Mouse (Mus musculus) Patski (cell line): ENCODE measurements around the gene Mmp13. TPM values are rescaled to one million over a fixed set of nuclear protein-coding genes. Genes with fewer than 3 reads are reported as not detected.
A peak's percentile ranks its signal among the peaks of the same experiment; 100 is the strongest.
"Not testable (repeated sequence)": the region's sequence is repeated elsewhere in the genome, so short reads cannot be mapped to it uniquely, and the experiment has no call there.

ENCODE experiments used
- ATAC-seq: fragments of 100-300 bp; one replicate; pipeline ENCODE4 v1.8.0; 2021
- CTCF ChIA-PET: fragments of 350-600 bp; sonication (Branson Sonifier 250); formaldehyde crosslinking; loops from one replicate; lab custom pipeline; 2022; ENCODE audit warnings: inconsistent platforms; lab: Charles Lee
- POLR2A ChIA-PET: fragments of 350-600 bp; sonication (Branson Sonifier 250); formaldehyde crosslinking; loops from one replicate; lab custom pipeline; 2022; ENCODE audit warnings: antibody characterized with exemption, inconsistent platforms; lab: Charles Lee
- DNase-seq: peaks from one replicate; pipeline ENCODE4 v3.0.0-alpha.2; 2011; ENCODE audit warnings: low read depth, low spot score
- H3K27me3 ChIP-seq: fragments of 371-371 bp; one replicate; pipeline ENCODE4 v1.5.1; 2021
- CTCF ChIP-seq: fragments of 100-300 bp; IDR thresholded peaks from one replicate; pipeline ENCODE4 v1.5.1; 2021
- in situ Hi-C: fragments of 300-500 bp; cut with MboI; formaldehyde crosslinking; loops from 3 replicates; pipeline ENCODE4 v1.11.1; 2018; ENCODE audit warnings: low pct_unique_long_range_greater_than_20kb, mixed read lengths
- polyA plus RNA-seq: library from polyadenylated mRNA; unstranded; gene quantifications from one replicate; pipeline ENCODE4 v1.2.3, GENCODE M21; 2021

The Mmp13 gene
- 0.56 TPM for polyA plus RNA-seq

DNA sequence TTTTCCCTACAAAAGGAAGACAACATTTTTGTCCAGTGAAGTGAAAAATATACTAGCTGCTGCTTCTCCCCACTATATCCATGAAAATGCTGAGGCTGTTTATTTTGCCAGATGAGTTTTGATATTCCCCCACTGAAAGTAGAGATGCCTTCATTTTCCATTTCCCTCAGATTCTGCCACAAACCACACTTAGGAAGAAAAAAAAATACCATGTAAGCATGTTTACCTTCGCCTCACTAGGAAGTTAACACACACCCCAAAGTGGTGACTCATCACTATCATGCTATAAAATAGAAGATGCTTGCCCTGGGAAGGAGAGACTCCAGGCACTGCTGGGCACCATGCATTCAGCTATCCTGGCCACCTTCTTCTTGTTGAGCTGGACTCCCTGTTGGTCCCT is at the start of gene Mmp13:
TSS of gene Mmp13 (plus strand) at position 301 of the 400 bp plus-strand sequence.
- no peaks in the 10 kb centered on the region for H3K27me3 ChIP-seq
- ChIA-PET POLR2A (no interaction called here), CTCF (no interaction called here)
- no peak for TF ChIP-seq CTCF
- in situ Hi-C loops: no loop called here
- ATAC-seq: no peak
- no peak for DNase-seq

DNA sequence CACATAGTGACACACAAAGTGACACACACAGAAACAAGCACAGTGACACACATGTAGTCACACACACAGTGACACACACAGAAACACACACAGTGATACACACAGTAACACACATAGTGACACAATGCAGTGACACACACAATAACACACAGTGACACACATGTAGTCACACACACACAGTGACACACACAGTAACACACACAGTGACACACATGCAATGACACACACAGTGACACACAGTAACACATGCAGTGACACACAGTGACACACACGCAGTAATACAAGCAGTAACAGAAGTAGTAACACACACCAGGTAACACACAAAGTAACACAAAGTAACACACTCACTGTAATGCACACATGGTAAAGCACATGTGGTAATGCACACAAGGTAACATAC is 33.7 kb upstream of the Mmp13 start:
- ChIA-PET POLR2A (no interaction called here), CTCF (no interaction called here)
- DNase-seq (no peak), ATAC-seq (no peak)
- in situ Hi-C loops: no loop called here
- no peak for TF ChIP-seq CTCF
- no peaks in the 10 kb centered on the region for H3K27me3 ChIP-seq

DNA sequence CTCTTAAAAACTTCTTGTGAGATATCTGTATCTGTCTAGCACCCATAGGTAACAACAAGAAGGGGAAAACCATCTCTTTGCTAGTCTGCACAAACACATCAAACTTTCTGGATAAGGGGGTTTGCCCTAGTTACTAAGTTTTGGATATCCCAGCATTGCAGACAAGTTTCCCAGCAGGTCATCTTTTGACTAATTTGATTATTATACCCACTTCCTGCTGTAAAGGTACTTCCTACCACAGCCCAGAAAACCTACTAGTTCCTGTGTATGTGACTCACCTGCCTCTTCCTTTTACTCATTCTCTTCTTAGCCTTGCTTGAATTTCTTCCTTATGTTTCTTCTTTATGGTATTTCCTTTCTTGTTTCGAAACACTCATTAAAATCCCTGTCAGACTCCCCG is 32.3 kb upstream of the Mmp13 start:
- POLR2A ChIA-PET: no interaction called here
- H3K27me3 ChIP-seq: no peaks in the 10 kb centered on the region
- CTCF ChIA-PET: no interaction called here
- in situ Hi-C loops: no loop called here
- ATAC-seq (no peak), DNase-seq (no peak)
- no peak for TF ChIP-seq CTCF

DNA sequence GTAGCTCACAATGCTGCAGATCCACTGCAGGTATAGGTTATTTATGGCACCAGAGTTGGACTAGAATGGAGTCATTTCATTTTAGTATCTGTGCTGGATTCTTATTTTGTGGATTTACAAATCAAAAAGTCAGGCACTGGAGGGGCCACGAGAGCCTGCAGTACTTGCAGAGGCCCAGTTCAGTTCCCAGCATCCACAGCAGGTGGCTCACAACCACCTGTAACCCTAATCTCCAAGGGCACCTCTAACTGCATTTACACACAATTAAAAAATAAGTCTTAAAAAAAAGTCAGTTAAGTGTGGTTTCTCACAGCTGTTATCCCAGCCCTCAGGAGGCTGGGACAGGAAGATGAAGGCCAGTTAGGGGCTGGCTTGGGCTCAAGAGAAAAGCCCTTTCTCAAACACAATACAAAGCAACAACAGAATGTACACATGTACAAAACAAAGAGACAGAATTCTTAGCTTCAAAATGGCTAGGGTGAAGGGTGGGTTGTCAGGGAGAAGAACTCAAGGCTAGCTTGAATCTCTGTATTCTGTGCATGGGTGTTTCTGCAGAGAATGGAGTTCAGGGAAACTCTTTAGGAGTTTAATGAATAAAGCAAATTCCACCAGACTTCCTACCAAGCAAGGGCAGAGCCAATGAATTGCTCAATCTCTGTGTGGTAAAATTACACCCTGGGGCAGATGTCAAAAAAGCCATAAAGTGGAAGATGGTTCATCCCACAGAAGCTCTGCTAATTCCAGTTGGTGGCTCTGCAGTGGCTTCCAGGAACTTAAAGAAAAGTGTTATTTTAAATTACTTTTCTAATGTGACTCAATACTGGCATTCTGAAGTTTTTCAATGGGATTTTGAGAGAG is 19.3 kb upstream of the Mmp13 start:
- in situ Hi-C loops: no loop called here
- ChIA-PET POLR2A (no interaction called here), CTCF (interaction anchor here (1.8 kb wide), 1 partner anchor 343 kb away, joined by 4 read pairs; no protein-coding TSS in a partner anchor)
- peak; percentile 55 for DNase-seq
- no peaks in the 10 kb centered on the region for H3K27me3 ChIP-seq
- ATAC-seq: peak; percentile 90
- no peak for TF ChIP-seq CTCF

DNA sequence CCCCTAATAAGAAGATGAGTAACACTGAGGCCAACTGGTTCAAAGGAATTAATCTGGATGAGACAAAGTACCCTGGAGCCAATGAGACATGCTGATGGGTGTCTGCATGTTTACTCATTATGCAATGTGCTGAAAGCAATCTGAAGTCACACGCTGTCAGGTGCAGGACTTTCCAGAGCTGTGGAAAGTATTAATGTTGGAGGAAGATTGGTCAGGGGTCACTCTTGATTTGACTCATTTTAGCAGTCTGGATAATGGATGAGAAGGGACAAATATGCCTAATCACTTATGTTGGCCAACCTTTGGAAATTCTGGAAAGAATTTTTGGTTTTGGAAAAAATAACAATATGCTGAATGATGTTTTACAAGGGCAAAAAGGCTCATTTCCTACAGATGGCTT is 10.6 kb upstream of the Mmp13 start:
- POLR2A ChIA-PET: interaction anchor here (0.6 kb wide), 1 partner anchor 53 kb away, joined by 3 read pairs; no protein-coding TSS in a partner anchor
- no peak for TF ChIP-seq CTCF
- H3K27me3 ChIP-seq: no peaks in the 10 kb centered on the region
- ATAC-seq: no peak
- DNase-seq: no peak
- CTCF ChIA-PET: no interaction called here
- in situ Hi-C loops: no loop called here

DNA sequence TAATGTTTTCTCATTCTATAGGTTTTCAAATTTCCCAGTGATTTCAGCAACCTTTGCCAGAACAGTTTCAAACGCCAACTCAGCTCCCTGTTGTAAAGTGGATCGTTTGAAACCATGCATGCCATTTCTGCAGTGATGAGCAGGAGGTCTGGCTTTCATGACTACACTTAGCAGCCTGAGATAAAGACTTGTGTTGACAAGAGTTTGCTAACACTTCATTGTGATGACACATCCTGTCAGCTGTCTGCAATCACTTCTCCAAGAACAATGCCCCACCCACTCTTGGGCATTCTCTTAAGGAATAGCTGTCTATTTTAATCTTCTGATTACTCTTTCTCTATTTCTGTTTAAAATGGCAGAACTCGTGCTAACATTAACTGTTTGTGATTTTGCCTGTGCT is 2.2 kb upstream of the Mmp13 start:
- no peak for TF ChIP-seq CTCF
- H3K27me3 ChIP-seq: no peaks in the 10 kb centered on the region
- in situ Hi-C loops: no loop called here
- ATAC-seq (no peak), DNase-seq (no peak)
- POLR2A ChIA-PET: no interaction called here
- CTCF ChIA-PET: interaction anchor here (1.2 kb wide), 1 partner anchor 22 kb away, joined by 5 read pairs; no protein-coding TSS in a partner anchor

DNA sequence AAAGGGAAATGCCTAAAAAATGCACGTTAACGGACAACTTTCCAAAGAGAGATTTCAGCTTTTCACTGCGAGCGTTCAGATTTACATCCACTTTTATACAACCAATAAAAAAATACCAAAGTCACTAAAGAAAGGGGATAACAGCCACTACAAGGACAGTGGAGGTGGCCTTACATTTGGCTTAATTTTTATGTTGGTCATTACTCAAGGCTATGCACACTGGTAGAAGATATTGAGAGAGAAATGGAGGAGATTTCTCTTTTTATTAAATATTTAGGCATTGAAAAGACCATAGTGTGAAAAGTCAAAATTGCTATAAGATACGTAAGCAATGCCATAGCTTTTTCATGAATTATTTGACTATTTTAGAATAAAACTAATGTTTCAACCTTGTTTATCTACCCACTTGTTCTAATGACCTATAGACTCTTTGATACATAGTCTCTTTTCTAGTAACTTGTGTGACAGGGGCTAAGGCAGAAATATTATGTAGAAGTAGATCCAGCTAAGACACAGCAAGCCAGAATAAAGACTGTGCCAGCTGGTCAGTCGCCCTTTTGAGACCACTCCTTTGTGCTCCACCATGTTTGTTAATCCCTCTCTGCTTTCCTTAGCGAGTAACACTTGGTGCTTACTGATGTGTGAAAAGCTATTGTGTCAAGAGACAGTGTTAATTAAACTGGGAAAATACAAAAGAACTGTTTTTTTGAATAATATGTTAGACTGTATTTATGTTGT is 10.4 kb downstream of the Mmp13 start:
- POLR2A ChIA-PET: no interaction called here
- TF ChIP-seq CTCF: no peak
- no peak for DNase-seq
- no peaks in the 10 kb centered on the region for H3K27me3 ChIP-seq
- in situ Hi-C loops: no loop called here
- ATAC-seq: no peak
- CTCF ChIA-PET: interaction anchor here (1.4 kb wide), 1 partner anchor 16 kb away, joined by 4 read pairs; no protein-coding TSS in a partner anchor

DNA sequence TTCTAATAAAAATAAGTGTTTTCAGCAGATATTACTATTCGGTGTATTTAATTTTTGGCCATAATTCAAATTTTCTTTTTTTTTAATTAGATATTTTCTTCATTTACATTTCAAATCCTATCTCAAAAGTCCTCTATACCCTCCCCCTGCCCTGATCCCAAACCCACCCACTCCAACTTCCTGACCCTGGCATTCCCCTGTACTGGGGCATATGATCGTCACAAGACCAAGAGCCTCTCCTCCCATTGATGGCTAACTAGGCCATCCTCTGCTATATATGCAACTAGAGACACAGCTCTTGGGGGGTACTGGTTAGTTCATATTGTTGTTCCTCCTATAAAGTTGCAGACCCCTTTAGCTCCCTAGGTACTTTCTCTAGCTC is 11.0 kb downstream of the Mmp13 start:
- CTCF ChIA-PET, POLR2A ChIA-PET: not testable (repeated sequence)

DNA sequence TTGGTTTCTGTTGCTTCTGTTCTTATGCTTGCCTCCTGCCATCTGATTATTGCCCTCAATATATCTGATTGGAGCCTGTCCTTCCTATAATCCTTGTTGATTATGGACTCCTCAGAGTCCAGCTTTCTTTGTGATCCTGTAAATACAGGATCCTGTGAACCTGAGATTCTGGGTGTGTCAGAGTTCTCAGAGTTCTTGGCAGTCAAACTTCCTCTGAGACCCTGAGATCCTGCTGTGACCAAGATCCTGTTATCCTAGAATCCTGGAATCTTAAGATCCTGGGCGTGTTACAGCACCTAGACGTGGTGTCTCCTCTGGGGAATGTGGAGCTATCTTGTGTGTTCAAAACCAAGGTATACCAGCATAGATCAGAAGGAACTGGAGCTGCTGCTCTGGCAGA is 17.2 kb downstream of the Mmp13 start:
- TF ChIP-seq CTCF: no peak
- H3K27me3 ChIP-seq: no peaks in the 10 kb centered on the region
- ATAC-seq (no peak), DNase-seq (no peak)
- CTCF ChIA-PET: no interaction called here
- in situ Hi-C loops: no loop called here
- POLR2A ChIA-PET: no interaction called here

More for the DNA sequence above, 11.0 kb downstream of the Mmp13 start:
- H3K27me3 ChIP-seq, in situ Hi-C loops, DNase-seq, ATAC-seq: not testable (repeated sequence)

DNA sequence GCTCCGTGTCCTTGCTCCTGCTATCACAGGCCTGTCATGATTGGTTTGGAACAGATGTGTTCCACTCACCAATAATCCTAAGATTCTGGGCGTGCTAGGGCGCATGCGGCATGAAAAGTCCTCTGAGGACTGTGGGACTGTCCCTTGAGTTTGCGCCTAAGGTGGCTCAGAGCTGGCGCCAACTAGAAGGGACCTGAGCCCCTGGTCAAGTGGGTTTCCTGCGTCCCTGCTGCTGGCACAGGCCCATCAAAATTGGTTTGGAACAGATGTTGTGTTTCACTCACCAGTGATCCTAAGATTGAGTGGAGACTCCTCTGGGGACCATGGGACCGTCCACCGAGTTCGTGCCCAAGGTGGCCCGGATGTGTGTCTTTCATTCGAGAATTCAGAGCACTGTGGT is 17.6 kb downstream of the Mmp13 start:
- DNase-seq (no peak), ATAC-seq (no peak)
- ChIA-PET CTCF (no interaction called here), POLR2A (no interaction called here)
- in situ Hi-C loops: no loop called here
- no peak for TF ChIP-seq CTCF
- H3K27me3 ChIP-seq: no peaks in the 10 kb centered on the region

DNA sequence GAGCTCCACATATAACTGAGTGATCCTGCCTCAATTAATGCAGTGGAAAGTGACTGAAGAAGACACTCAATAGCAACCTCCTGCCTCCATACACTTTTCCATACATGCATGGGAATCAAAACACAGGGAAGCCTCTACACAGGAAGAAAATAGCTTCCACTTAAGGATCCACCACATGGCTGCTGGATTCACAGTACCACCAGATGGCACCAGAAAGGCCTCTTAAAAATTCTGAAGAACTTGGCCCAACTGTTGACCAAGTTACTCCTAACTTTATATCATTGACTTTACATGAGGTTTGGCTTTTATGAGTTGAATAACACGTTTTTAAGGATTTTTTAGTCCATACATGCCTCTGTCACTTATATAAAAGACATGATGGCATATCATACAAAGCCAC is 19.8 kb downstream of the Mmp13 start:
- in situ Hi-C loops: no loop called here
- no peaks in the 10 kb centered on the region for H3K27me3 ChIP-seq
- ATAC-seq (no peak), DNase-seq (no peak)
- POLR2A ChIA-PET: interaction anchor here (0.6 kb wide), 1 partner anchor 11 kb away, joined by 3 read pairs; no protein-coding TSS in a partner anchor
- CTCF ChIA-PET: interaction anchor here (1.0 to 1.4 kb wide), 3 partner anchors 22 to 303 kb away, joined by 3 to 6 read pairs (median 5); no protein-coding TSS in a partner anchor
- peak; percentile 38 for TF ChIP-seq CTCF
